Mouse (Mus musculus) olfactory bulb, adult 2 months (tissue): ENCODE measurements at regions not wholly inside any gene's neighbourhood (a gene's known extent, or its start where the extent isn't known, plus 50 kb on each side); places are given as distances from the start of the nearest gene placed in this dataset.

ENCODE experiments used
- CTCF ChIP-seq: fragments of 200-500 bp; IDR thresholded peaks from 2 replicates; pipeline ENCODE4 v1.5.1; 2012; ENCODE audit warnings: low read depth, mild to moderate bottlenecking, low read length, moderate library complexity; ENCODE audit not compliant: insufficient read depth
- POLR2A ChIP-seq: fragments of 200-500 bp; IDR thresholded peaks from 2 replicates; pipeline ENCODE4 v1.6.1; 2012; ENCODE audit warnings: mild to moderate bottlenecking, low read depth, low read length, moderate library complexity; ENCODE audit not compliant: insufficient read depth

GRCm38 (mm10) chr7:73865086-73865485, 125.0 kb downstream of the Fam174b start:
- TF ChIP-seq CTCF: no peak
- TF ChIP-seq POLR2A: no peak
